Mouse (Mus musculus) kidney, adult 2 months (tissue): ENCODE data around the gene Sox5.

Experiments used
- CTCF ChIP-seq: fragments of 200-500 bp; conservative IDR thresholded peaks from 2 replicates; pipeline ENCODE4 v1.5.1; 2011; ENCODE audit warnings: low read depth, mild to moderate bottlenecking, control low read depth, low read length, moderate library complexity, mixed read lengths; ENCODE audit not compliant: insufficient read depth, insufficient read length
- POLR2A ChIP-seq: fragments of 200-500 bp; IDR thresholded peaks from one replicate; pipeline ENCODE4 v1.6.1; 2011; ENCODE audit warnings: low read depth, low read length, control low read depth

DNA sequence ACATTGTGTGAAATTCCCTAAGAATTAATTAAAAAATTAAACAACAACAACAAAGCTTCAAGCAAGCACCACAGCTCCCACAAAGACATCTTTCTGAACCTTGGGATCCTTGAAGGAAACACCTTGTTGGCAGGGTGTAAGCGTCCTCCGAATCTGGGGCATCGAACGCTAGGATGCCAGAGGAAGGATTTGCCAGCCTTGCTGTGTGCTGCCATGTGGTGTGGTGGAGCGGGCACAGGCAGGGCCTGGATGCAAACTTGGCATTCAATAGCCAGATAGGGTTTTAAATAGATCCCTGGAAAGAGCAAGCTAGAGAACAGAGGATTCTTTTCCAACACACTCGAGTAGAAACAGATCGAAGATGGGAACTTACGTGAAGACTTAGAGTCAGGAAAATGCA, 322.3 kb downstream of the Sox5 start:
- TF ChIP-seq CTCF (no peak), POLR2A (no peak)
